Mouse (Mus musculus) layer of hippocampus, postnatal 36 days (tissue): ENCODE results near the gene Bach1. TPM values are rescaled to one million over a fixed set of nuclear protein-coding genes. Genes with fewer than 3 reads are reported as not detected.

ENCODE experiments used
- DNase-seq, 2 experiments: peaks; one replicate each; pipeline ENCODE4 v3.0.0; 2022
- total RNA-seq, 2 experiments: library from RNA; stranded (reverse); gene quantifications; 2 replicates each; pipeline ENCODE4 v1.2.3; 2021

Bach1 gene
- total RNA-seq, 2 experiments from 2014 or later: 11.7 to 12.7 TPM

GRCm38 (mm10) chr16:87712986-87713693 lies 14.4 kb downstream of the Bach1 start:
- DNase-seq: no peak

GRCm38 (mm10) chr16:87714550-87714949 lies 15.8 kb downstream of the Bach1 start:
- no peak for DNase-seq

GRCm38 (mm10) chr16:87715221-87715620 lies 16.5 kb downstream of the Bach1 start:
- no peak for DNase-seq

GRCm38 (mm10) chr16:87716269-87716668 lies 17.5 kb downstream of the Bach1 start:
- DNase-seq: no peak

GRCm38 (mm10) chr16:87717046-87717660 lies 18.4 kb downstream of the Bach1 start:
- no peak for DNase-seq

- DNase-seq: no peak
These were observed 20.3 kb downstream of the Bach1 start for GRCm38 (mm10) chr16:87719071-87719470.

GRCm38 (mm10) chr16:87719688-87720283 lies 21.0 kb downstream of the Bach1 start:
- DNase-seq: no peak

- no peak for DNase-seq
These were observed 22.2 kb downstream of the Bach1 start for GRCm38 (mm10) chr16:87720851-87721409.

GRCm38 (mm10) chr16:87722857-87723256 lies 24.1 kb downstream of the Bach1 start:
- no peak for DNase-seq

- DNase-seq: no peak
These were observed 24.7 kb downstream of the Bach1 start for GRCm38 (mm10) chr16:87723479-87723878.

- no peak for DNase-seq
These were observed 26.1 kb downstream of the Bach1 start for GRCm38 (mm10) chr16:87724826-87725225.

GRCm38 (mm10) chr16:87725241-87725640 lies 26.5 kb downstream of the Bach1 start:
- no peak for DNase-seq

GRCm38 (mm10) chr16:87725963-87726362 lies 27.2 kb downstream of the Bach1 start:
- no peak for DNase-seq

- DNase-seq: no peak
These were observed 27.6 kb downstream of the Bach1 start for GRCm38 (mm10) chr16:87726369-87726768.

- DNase-seq: no peak
These were observed 28.5 kb downstream of the Bach1 start for GRCm38 (mm10) chr16:87727250-87727649.

- DNase-seq: no peak
These were observed 29.2 kb downstream of the Bach1 start for GRCm38 (mm10) chr16:87727918-87728317.

GRCm38 (mm10) chr16:87728703-87729102 lies 30.0 kb downstream of the Bach1 start:
- DNase-seq: no peak

GRCm38 (mm10) chr16:87729469-87729868 lies 30.7 kb downstream of the Bach1 start:
- no peak for DNase-seq

GRCm38 (mm10) chr16:87734868-87735381 lies 36.2 kb downstream of the Bach1 start:
- no peak for DNase-seq

- no peak for DNase-seq
These were observed 37.4 kb downstream of the Bach1 start for GRCm38 (mm10) chr16:87736106-87736505.

- DNase-seq: no peak
These were observed 38.6 kb downstream of the Bach1 start for GRCm38 (mm10) chr16:87737296-87737695.

GRCm38 (mm10) chr16:87737842-87738639 lies 39.3 kb downstream of the Bach1 start:
- DNase-seq: no peak
